Mouse (Mus musculus): ENCODE measurements around the gene Galnt7. TPM values are rescaled to one million over a fixed set of nuclear protein-coding genes. Genes with fewer than 3 reads are reported as not detected.
"Not testable (repeated sequence)": the region's sequence is repeated elsewhere in the genome, so short reads cannot be mapped to it uniquely, and the experiment has no call there.

The Galnt7 gene
- polyA plus RNA-seq, 1 experiment from 2014 or later = 9.7 TPM

- H3K9ac ChIP-seq = no peak overlapping the region
- H3K9me3 ChIP-seq = no peaks in the 10 kb centered on the region
- WGBS = 88% methylated on average over 12 of the region's 12 CpGs
- no peak overlapping the region for H3K4me2 ChIP-seq
- H3K36me3 ChIP-seq (replicated peaks) = no peaks in the 10 kb centered on the region
- no peaks in the 10 kb centered on the region for H3K4me1 ChIP-seq
- ATAC-seq (replicated peaks) = no peak
- no peak overlapping the region for H3K4me3 ChIP-seq
- H3K27me3 ChIP-seq (replicated peaks) = no peaks in the 10 kb centered on the region
- H3K27ac ChIP-seq = no peak overlapping the region
Measured at GRCm38 (mm10) chr8:57520186-57520786, 132.5 kb downstream of the Galnt7 start.

- Histone ChIP-seq H3K27ac (no peak overlapping the region), H3K9ac (no peak overlapping the region), H3K27me3 (replicated peaks) (no peaks in the 10 kb centered on the region), H3K36me3 (replicated peaks) (no peaks in the 10 kb centered on the region), H3K9me3 (no peaks in the 10 kb centered on the region), H3K4me1 (no peaks in the 10 kb centered on the region), H3K4me2 (no peak overlapping the region), H3K4me3 (no peak overlapping the region)
- ATAC-seq (replicated peaks) = no peak
- WGBS = 95% methylated on average over 3 of the region's 3 CpGs
Measured at GRCm38 (mm10) chr8:57517723-57518122, 135.1 kb downstream of the Galnt7 start.

GRCm38 (mm10) chr8:57516685-57517084 lies 136.1 kb downstream of the Galnt7 start:
- not testable (repeated sequence) for H3K36me3 ChIP-seq (replicated peaks); H3K4me1 ChIP-seq; H3K9me3 ChIP-seq; H3K4me3 ChIP-seq; H3K27me3 ChIP-seq (replicated peaks); ATAC-seq (replicated peaks); H3K4me2 ChIP-seq; H3K27ac ChIP-seq; H3K9ac ChIP-seq
- 96% methylated on average over 4 of the region's 5 CpGs for WGBS

- WGBS = 19% methylated on average over 10 of the region's 10 CpGs
- Histone ChIP-seq H3K4me3 (peak overlapping the region; percentile 94), H3K4me2 (peak overlapping the region; percentile 93)
- H3K4me1 ChIP-seq; H3K9me3 ChIP-seq; H3K27ac ChIP-seq; H3K27me3 ChIP-seq (replicated peaks); H3K9ac ChIP-seq; ATAC-seq (replicated peaks); H3K36me3 ChIP-seq (replicated peaks): not testable (repeated sequence)
Measured at GRCm38 (mm10) chr8:57513178-57513661, 139.6 kb downstream of the Galnt7 start.

GRCm38 (mm10) chr8:57512141-57513056 lies 140.4 kb downstream of the Galnt7 start:
- H3K9me3 ChIP-seq = no peaks in the 10 kb centered on the region
- no peaks in the 10 kb centered on the region for H3K27me3 ChIP-seq (replicated peaks)
- WGBS = under 1% methylated on average over 94 of the region's 96 CpGs
- peak overlapping the region; percentile 94 for H3K4me3 ChIP-seq
- H3K36me3 ChIP-seq (replicated peaks) = no peaks in the 10 kb centered on the region
- H3K4me1 ChIP-seq = no peaks in the 10 kb centered on the region
- peak overlapping the region; percentile 88 for H3K9ac ChIP-seq
- H3K27ac ChIP-seq = peak overlapping the region; percentile 98
- peak; percentile 75 for ATAC-seq (replicated peaks)
- H3K4me2 ChIP-seq = peak overlapping the region; percentile 93

GRCm38 (mm10) chr8:57511316-57512118 lies 141.3 kb downstream of the Galnt7 start, which contains the start of gene Hmgb2:
Hmgb2 (plus strand) TSS chr8:57511907.
- Histone ChIP-seq H3K4me2 (peak within 1 kb of the TSS; percentile 93), H3K27ac (peak within 1 kb of the TSS; percentile 98), H3K9ac (peak within 1 kb of the TSS; percentile 88), H3K4me1 (no peaks in the 10 kb centered on the region), H3K36me3 (replicated peaks) (no peaks in the 10 kb centered on the region), H3K4me3 (peak within 1 kb of the TSS; percentile 94), H3K27me3 (replicated peaks) (no peaks in the 10 kb centered on the region), H3K9me3 (no peaks in the 10 kb centered on the region)
- peak; percentile 100 for ATAC-seq (replicated peaks)
- under 1% methylated on average over 63 of the region's 63 CpGs for WGBS

- 2% methylated on average over 31 of the region's 31 CpGs for WGBS
- Histone ChIP-seq H3K4me2 (peak overlapping the region; percentile 93), H3K4me1 (no peaks in the 10 kb centered on the region), H3K9me3 (no peaks in the 10 kb centered on the region), H3K4me3 (peak overlapping the region; percentile 94), H3K27ac (peak overlapping the region; percentile 98; the same call in 1 of the 2 replicates), H3K27me3 (replicated peaks) (no peaks in the 10 kb centered on the region), H3K36me3 (replicated peaks) (no peaks in the 10 kb centered on the region), H3K9ac (peak overlapping the region; percentile 36)
- ATAC-seq (replicated peaks) = no peak
Measured at GRCm38 (mm10) chr8:57510791-57511315, 142.0 kb downstream of the Galnt7 start.

- no peak overlapping the region for H3K27ac ChIP-seq
Measured at GRCm38 (mm10) chr8:57508657-57509056, 144.2 kb downstream of the Galnt7 start.

GRCm38 (mm10) chr8:57507556-57508063 lies 145.2 kb downstream of the Galnt7 start:
- 88% methylated on average over 4 of the region's 4 CpGs for WGBS
- ATAC-seq (replicated peaks) = no peak
- Histone ChIP-seq H3K4me3 (no peak overlapping the region), H3K27ac (no peak overlapping the region), H3K4me1 (no peaks in the 10 kb centered on the region), H3K9ac (no peak overlapping the region), H3K36me3 (replicated peaks) (no peaks in the 10 kb centered on the region), H3K9me3 (no peaks in the 10 kb centered on the region), H3K4me2 (no peak overlapping the region), H3K27me3 (replicated peaks) (no peaks in the 10 kb centered on the region)

More at GRCm38 (mm10) chr8:57508657-57509056, 144.2 kb downstream of the Galnt7 start:
- H3K4me1 ChIP-seq = no peaks in the 10 kb centered on the region
- H3K9me3 ChIP-seq = no peaks in the 10 kb centered on the region
- no peaks in the 10 kb centered on the region for H3K36me3 ChIP-seq (replicated peaks)
- 81% methylated on average over 4 of the region's 4 CpGs for WGBS
- H3K4me3 ChIP-seq = no peak overlapping the region
- no peak for ATAC-seq (replicated peaks)
- H3K27me3 ChIP-seq (replicated peaks) = no peaks in the 10 kb centered on the region
- H3K4me2 ChIP-seq = no peak overlapping the region
- no peak overlapping the region for H3K9ac ChIP-seq

- H3K27me3 ChIP-seq (replicated peaks); ATAC-seq (replicated peaks); H3K4me3 ChIP-seq; H3K4me1 ChIP-seq; H3K9ac ChIP-seq; H3K4me2 ChIP-seq; H3K36me3 ChIP-seq (replicated peaks); H3K27ac ChIP-seq; H3K9me3 ChIP-seq: not testable (repeated sequence)
- WGBS = 92% methylated on average over 1 of the region's 1 CpGs
Measured at GRCm38 (mm10) chr8:57505500-57505899, 147.3 kb downstream of the Galnt7 start.

GRCm38 (mm10) chr8:57503641-57504040 lies 149.2 kb downstream of the Galnt7 start:
- no peaks in the 10 kb centered on the region for H3K27me3 ChIP-seq (replicated peaks)
- 58% methylated on average over 5 of the region's 5 CpGs for WGBS
- H3K36me3 ChIP-seq (replicated peaks) = no peaks in the 10 kb centered on the region
- H3K4me1 ChIP-seq = 0 out of 2 replicates have a peak, but pooled peaks cover under 1% of the 10 kb centered on the region
- no peak overlapping the region for H3K27ac ChIP-seq
- H3K4me3 ChIP-seq = no peak overlapping the region
- ATAC-seq (replicated peaks) = no peak
- no peaks in the 10 kb centered on the region for H3K9me3 ChIP-seq
- no peak overlapping the region for H3K4me2 ChIP-seq
- no peak overlapping the region for H3K9ac ChIP-seq

All from midbrain, embryonic 15.5 days (tissue).